Mouse (Mus musculus) adrenal gland, adult 10 weeks (tissue): ENCODE data around the gene Apol8. TPM values are rescaled to one million over a fixed set of nuclear protein-coding genes. Genes with fewer than 3 reads are reported as not detected.

Experiments
- polyA plus RNA-seq: library from polyadenylated mRNA; stranded (reverse); fragments of 350-450 nt; fragmentation: Illumina TruSeq; extraction: RNeasy Lipid Tissue Mini Kit (QIAGEN cat#74804); gene quantifications from one replicate; pipeline ENCODE4 v1.2.3, GENCODE M21; 2014; ENCODE audit warnings: low read depth, low replicate concordance

The Apol8 gene
- not detected for polyA plus RNA-seq

GRCm38 (mm10) chr15:77756848-77757247, at the start of gene Apol8:
Gene Apol8 (minus strand): TSS chr15:77757003.

GRCm38 (mm10) chr15:77728739-77729138, 28.1 kb downstream of the Apol8 start, which contains the start of gene Apol9b:
Gene Apol9b (plus strand): TSS chr15:77729039.

GRCm38 (mm10) chr15:77698656-77699055, 58.1 kb downstream of the Apol8 start, which contains the start of gene Apol7e:
Gene Apol7e (plus strand): TSS chr15:77698857.

Other genes starting within 250 kb of the Apol8 start
- not detected for gene Apol11a, start 248.7 kb downstream of the Apol8 start, polyA plus RNA-seq
- not detected for gene Apol7c, start 223.7 kb downstream of the Apol8 start, polyA plus RNA-seq
- not detected for gene 1700025B11Rik, start 195.1 kb downstream of the Apol8 start, polyA plus RNA-seq
- 1.3 TPM for gene Apol10b, start 160.9 kb downstream of the Apol8 start, polyA plus RNA-seq
- not detected for gene Gm36245, start 157.7 kb downstream of the Apol8 start, polyA plus RNA-seq
- gene Apol11b, start 113.7 kb downstream of the Apol8 start, polyA plus RNA-seq = not detected
- gene Apol7e, start 58.1 kb downstream of the Apol8 start, polyA plus RNA-seq = 0.76 TPM
- gene Apol9b, start 28.0 kb downstream of the Apol8 start, polyA plus RNA-seq = 0.41 TPM
- 12.1 TPM for gene Myh9, start 85.2 kb upstream of the Apol8 start, polyA plus RNA-seq
- gene Txn2, start 172.0 kb upstream of the Apol8 start, polyA plus RNA-seq = 229 TPM
- gene Foxred2, start 199.7 kb upstream of the Apol8 start, polyA plus RNA-seq = 3.0 TPM
- gene Eif3d, start 213.8 kb upstream of the Apol8 start, polyA plus RNA-seq = 31.0 TPM